Mouse (Mus musculus): Measurements from ENCODE around the gene St3gal3. TPM values are rescaled to one million over a fixed set of nuclear protein-coding genes. Genes with fewer than 3 reads are reported as not detected.

St3gal3 gene
- polyA plus RNA-seq, 1 experiment: 8.9 TPM

GRCm38 (mm10) chr4:118037406-118037805 lies 97.3 kb downstream of the St3gal3 start:
- Histone ChIP-seq H3K36me3 (ENCODE audit: control insufficient read depth, insufficient read depth, low read length) (no peaks in the 10 kb centered on the region), H3K4me3 (ENCODE audit: extremely low read depth, insufficient read depth, insufficient read length) (no peak overlapping the region), H3K4me1 (ENCODE audit: control insufficient read depth, insufficient read depth, insufficient read length) (no peaks in the 10 kb centered on the region), H3K27ac (ENCODE audit: insufficient read depth, low read length) (no peak overlapping the region), H3K27me3 (ENCODE audit: control insufficient read depth, insufficient read depth, low read length) (no peaks in the 10 kb centered on the region)
- 94% methylated on average over 5 of the region's 5 CpGs for WGBS
- no peak for TF ChIP-seq CTCF (IDR thresholded peaks at IDR 0.05; ENCODE audit: extremely low read depth, insufficient read depth, insufficient read length, insufficient replicate concordance)
- TF ChIP-seq POLR2A (IDR thresholded peaks at IDR 0.05; ENCODE audit: low read depth, low read length): no peak
- DNase-seq (ENCODE audit: low read depth in 1 of 2, low spot score in 2 of 2): no peak

- H3K27ac ChIP-seq (ENCODE audit: insufficient read depth, low read length): no peak overlapping the region
- no peaks in the 10 kb centered on the region for H3K4me1 ChIP-seq (ENCODE audit: control insufficient read depth, insufficient read depth, insufficient read length)
- no peak for TF ChIP-seq POLR2A (IDR thresholded peaks at IDR 0.05; ENCODE audit: low read depth, low read length)
- no peak for TF ChIP-seq CTCF (IDR thresholded peaks at IDR 0.05; ENCODE audit: extremely low read depth, insufficient read depth, insufficient read length, insufficient replicate concordance)
- no peak overlapping the region for H3K4me3 ChIP-seq (ENCODE audit: extremely low read depth, insufficient read depth, insufficient read length)
- no peak for DNase-seq (ENCODE audit: low read depth in 1 of 2, low spot score in 2 of 2)
- 95% methylated on average over 4 of the region's 4 CpGs for WGBS
- H3K27me3 ChIP-seq (ENCODE audit: control insufficient read depth, insufficient read depth, low read length): no peaks in the 10 kb centered on the region
- no peaks in the 10 kb centered on the region for H3K36me3 ChIP-seq (ENCODE audit: control insufficient read depth, insufficient read depth, low read length)
Observed at GRCm38 (mm10) chr4:118036531-118036930, 98.2 kb downstream of the St3gal3 start.

- no peak for TF ChIP-seq CTCF (IDR thresholded peaks at IDR 0.05; ENCODE audit: extremely low read depth, insufficient read depth, insufficient read length, insufficient replicate concordance)
- TF ChIP-seq POLR2A (IDR thresholded peaks at IDR 0.05; ENCODE audit: low read depth, low read length): no peak
- Histone ChIP-seq H3K27me3 (ENCODE audit: control insufficient read depth, insufficient read depth, low read length) (no peaks in the 10 kb centered on the region), H3K27ac (ENCODE audit: insufficient read depth, low read length) (no peak overlapping the region), H3K36me3 (ENCODE audit: control insufficient read depth, insufficient read depth, low read length) (no peaks in the 10 kb centered on the region), H3K4me1 (ENCODE audit: control insufficient read depth, insufficient read depth, insufficient read length) (no peaks in the 10 kb centered on the region), H3K4me3 (ENCODE audit: extremely low read depth, insufficient read depth, insufficient read length) (no peak overlapping the region)
- 93% methylated on average over 2 of the region's 2 CpGs for WGBS
- no peak for DNase-seq (ENCODE audit: low read depth in 1 of 2, low spot score in 2 of 2)
Observed at GRCm38 (mm10) chr4:118035090-118035489, 99.6 kb downstream of the St3gal3 start.

- no peak overlapping the region for H3K4me3 ChIP-seq (ENCODE audit: extremely low read depth, insufficient read depth, insufficient read length)
- H3K4me1 ChIP-seq (ENCODE audit: control insufficient read depth, insufficient read depth, insufficient read length): no peaks in the 10 kb centered on the region
- 82% methylated on average over 5 of the region's 5 CpGs for WGBS
- no peak overlapping the region for H3K27ac ChIP-seq (ENCODE audit: insufficient read depth, low read length)
- H3K27me3 ChIP-seq (ENCODE audit: control insufficient read depth, insufficient read depth, low read length): no peaks in the 10 kb centered on the region
- no peaks in the 10 kb centered on the region for H3K36me3 ChIP-seq (ENCODE audit: control insufficient read depth, insufficient read depth, low read length)
- DNase-seq (ENCODE audit: low read depth in 1 of 2, low spot score in 2 of 2): no peak
- TF ChIP-seq CTCF (IDR thresholded peaks at IDR 0.05; ENCODE audit: extremely low read depth, insufficient read depth, insufficient read length, insufficient replicate concordance) (no peak), POLR2A (IDR thresholded peaks at IDR 0.05; ENCODE audit: low read depth, low read length) (no peak)
Observed at GRCm38 (mm10) chr4:118033026-118033425, 101.7 kb downstream of the St3gal3 start.

- no peak overlapping the region for H3K27ac ChIP-seq (ENCODE audit: insufficient read depth, low read length)
- no peaks in the 10 kb centered on the region for H3K4me1 ChIP-seq (ENCODE audit: control insufficient read depth, insufficient read depth, insufficient read length)
- TF ChIP-seq POLR2A (IDR thresholded peaks at IDR 0.05; ENCODE audit: low read depth, low read length) (no peak), CTCF (IDR thresholded peaks at IDR 0.05; ENCODE audit: extremely low read depth, insufficient read depth, insufficient read length, insufficient replicate concordance) (no peak)
- H3K4me3 ChIP-seq (ENCODE audit: extremely low read depth, insufficient read depth, insufficient read length): no peak overlapping the region
- H3K36me3 ChIP-seq (ENCODE audit: control insufficient read depth, insufficient read depth, low read length): no peaks in the 10 kb centered on the region
- whole genome bisulfite sequencing: 82% methylated on average over 7 of the region's 7 CpGs
- no peak for DNase-seq (ENCODE audit: low read depth in 1 of 2, low spot score in 2 of 2)
- no peaks in the 10 kb centered on the region for H3K27me3 ChIP-seq (ENCODE audit: control insufficient read depth, insufficient read depth, low read length)
Observed at GRCm38 (mm10) chr4:118031776-118032170, 102.9 kb downstream of the St3gal3 start.

- no peaks in the 10 kb centered on the region for H3K27me3 ChIP-seq (ENCODE audit: control insufficient read depth, insufficient read depth, low read length)
- H3K4me3 ChIP-seq (ENCODE audit: extremely low read depth, insufficient read depth, insufficient read length): no peak overlapping the region
- no peak for DNase-seq (ENCODE audit: low read depth in 1 of 2, low spot score in 2 of 2)
- no peaks in the 10 kb centered on the region for H3K36me3 ChIP-seq (ENCODE audit: control insufficient read depth, insufficient read depth, low read length)
- no peak for TF ChIP-seq CTCF (IDR thresholded peaks at IDR 0.05; ENCODE audit: extremely low read depth, insufficient read depth, insufficient read length, insufficient replicate concordance)
- TF ChIP-seq POLR2A (IDR thresholded peaks at IDR 0.05; ENCODE audit: low read depth, low read length): no peak
- 81% methylated on average over 6 of the region's 6 CpGs for WGBS
- H3K4me1 ChIP-seq (ENCODE audit: control insufficient read depth, insufficient read depth, insufficient read length): no peaks in the 10 kb centered on the region
- no peak overlapping the region for H3K27ac ChIP-seq (ENCODE audit: insufficient read depth, low read length)
Observed at GRCm38 (mm10) chr4:118031132-118031775, 103.5 kb downstream of the St3gal3 start.

- TF ChIP-seq CTCF (IDR thresholded peaks at IDR 0.05; ENCODE audit: extremely low read depth, insufficient read depth, insufficient read length, insufficient replicate concordance) (no peak), POLR2A (IDR thresholded peaks at IDR 0.05; ENCODE audit: low read depth, low read length) (no peak)
- Histone ChIP-seq H3K4me3 (ENCODE audit: extremely low read depth, insufficient read depth, insufficient read length) (no peak overlapping the region), H3K36me3 (ENCODE audit: control insufficient read depth, insufficient read depth, low read length) (no peaks in the 10 kb centered on the region), H3K27me3 (ENCODE audit: control insufficient read depth, insufficient read depth, low read length) (no peaks in the 10 kb centered on the region), H3K27ac (ENCODE audit: insufficient read depth, low read length) (no peak overlapping the region), H3K4me1 (ENCODE audit: control insufficient read depth, insufficient read depth, insufficient read length) (no peaks in the 10 kb centered on the region)
- whole genome bisulfite sequencing: 95% methylated on average over 5 of the region's 5 CpGs
- DNase-seq (ENCODE audit: low read depth in 1 of 2, low spot score in 2 of 2): no peak
Observed at GRCm38 (mm10) chr4:118030330-118030729, 104.4 kb downstream of the St3gal3 start.
